Mouse (Mus musculus) telencephalon, adult 2 months (tissue): ENCODE results near the gene Pon2.
"Not testable (repeated sequence)": the region's sequence is repeated elsewhere in the genome, so short reads cannot be mapped to it uniquely, and the experiment has no call there.

Experiments
- DNase-seq: peaks from one replicate; pipeline ENCODE4 v3.0.0-alpha.2; 2011; ENCODE audit warnings: low read depth, low spot score

Pon2 gene

GRCm38 (mm10) chr6:5230261-5230660 lies 68.0 kb downstream of the Pon2 start:
- DNase-seq = no peak

DNA sequence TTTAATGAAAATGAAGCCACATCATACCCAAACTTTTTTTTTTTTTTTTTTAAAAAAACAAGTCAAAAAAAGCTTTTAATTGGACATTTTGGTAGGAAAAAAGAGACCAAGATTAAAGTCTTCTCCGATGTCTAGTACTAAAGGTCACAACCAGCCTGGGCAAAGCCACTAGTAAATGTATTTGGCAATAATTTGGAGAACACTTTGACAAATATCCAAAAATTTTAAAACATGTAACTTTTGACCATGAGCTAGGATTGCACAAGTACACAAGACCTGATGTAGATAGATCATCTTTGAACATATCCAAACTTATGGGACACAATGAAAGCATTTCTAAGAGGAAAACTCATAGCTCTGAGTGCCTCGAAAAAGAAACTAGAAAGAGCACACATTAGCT lies 74.7 kb downstream of the Pon2 start:
- DNase-seq = not testable (repeated sequence)

DNA sequence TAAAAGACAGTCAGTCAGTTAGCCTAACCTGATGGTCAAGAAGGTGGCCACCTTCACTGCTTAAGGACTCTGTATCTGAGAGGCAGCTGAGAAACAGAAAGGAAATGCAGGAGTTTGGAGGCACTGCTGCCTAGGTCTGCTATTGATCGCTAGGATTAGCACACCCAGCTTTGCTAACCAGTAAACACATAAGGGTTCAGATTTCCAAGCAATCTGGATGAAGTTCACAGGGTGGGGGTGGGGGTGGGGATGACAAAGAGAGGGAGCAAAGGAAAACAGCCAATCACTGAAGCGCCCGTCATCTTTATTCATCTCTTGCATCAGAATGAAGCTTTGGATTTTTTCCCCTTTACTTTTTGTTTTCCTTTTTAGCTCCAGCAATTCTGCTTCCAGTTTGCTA lies 76.2 kb downstream of the Pon2 start:
- DNase-seq = no peak

- DNase-seq = no peak
These were observed 80.1 kb downstream of the Pon2 start for GRCm38 (mm10) chr6:5218190-5218589.
